Mouse (Mus musculus) 3T3-L1 (cell line): Measurements from ENCODE around the gene Gart.
"Not testable (repeated sequence)": the region's sequence is repeated elsewhere in the genome, so short reads cannot be mapped to it uniquely, and the experiment has no call there.

Source experiments
- DNase-seq: peaks from one replicate; pipeline ENCODE4 v3.0.0-alpha.2; 2015; ENCODE audit warnings: low read depth, low spot score

Gene Gart

DNA sequence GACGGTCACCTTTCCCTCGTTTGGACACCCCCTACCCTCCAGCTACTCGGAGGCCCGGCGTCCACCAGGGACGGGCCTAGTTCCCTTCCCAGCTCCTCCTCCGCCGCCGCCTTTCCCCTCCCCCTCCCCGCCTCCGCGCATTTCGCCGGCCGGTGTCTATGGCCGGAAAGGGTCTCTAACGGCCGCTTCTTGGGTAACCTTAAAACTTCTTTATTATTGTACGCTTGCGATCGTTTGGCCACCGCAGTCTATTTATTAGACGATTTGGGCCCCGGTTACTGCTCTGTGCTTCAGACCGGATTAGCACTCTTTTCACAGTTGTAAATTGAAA is 1.4 kb upstream of the Gart start:
- DNase-seq, result peak; percentile 77

DNA sequence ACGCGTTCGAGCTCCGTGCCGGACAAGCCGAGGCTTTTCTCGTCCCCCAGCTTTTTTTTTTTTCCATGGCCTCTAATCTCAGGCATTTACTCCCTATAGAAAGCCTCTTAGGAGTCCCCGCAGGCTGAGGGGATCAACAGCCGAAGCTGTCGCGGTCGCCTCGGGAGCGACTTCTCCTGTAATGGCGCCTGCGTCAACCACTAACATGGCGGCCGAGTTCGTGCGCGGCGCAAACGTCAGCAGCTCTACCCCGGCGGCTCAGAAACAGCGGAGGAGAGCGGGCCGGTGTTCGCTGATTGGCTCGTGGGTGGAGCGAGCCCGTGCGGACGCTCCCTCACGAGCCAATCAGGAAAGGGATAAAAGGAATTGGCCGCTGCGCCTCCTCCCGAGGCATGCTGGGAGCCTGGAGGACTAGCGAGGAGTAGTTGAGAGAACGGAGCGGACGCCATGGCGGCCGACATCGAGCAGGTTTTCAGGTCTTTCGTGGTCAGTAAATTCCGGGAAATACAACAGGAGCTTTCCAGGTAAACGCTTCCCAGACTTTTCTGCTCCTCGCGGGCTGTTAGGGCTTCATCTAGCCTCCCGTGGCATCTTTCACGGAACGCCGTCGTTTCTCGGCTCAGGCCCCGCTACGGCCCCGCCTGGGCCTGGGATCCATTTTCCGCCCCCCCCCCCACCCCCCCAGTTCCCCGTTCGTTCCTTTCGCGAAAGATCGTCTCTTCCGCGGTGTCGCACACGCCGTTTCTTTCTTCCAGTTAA is 888 bp upstream of the Gart start, which contains the start of gene Son:
TSS of gene Son (plus strand) at position 46 of the 759 bp plus-strand sequence.
- peak; percentile 98 for DNase-seq

DNA sequence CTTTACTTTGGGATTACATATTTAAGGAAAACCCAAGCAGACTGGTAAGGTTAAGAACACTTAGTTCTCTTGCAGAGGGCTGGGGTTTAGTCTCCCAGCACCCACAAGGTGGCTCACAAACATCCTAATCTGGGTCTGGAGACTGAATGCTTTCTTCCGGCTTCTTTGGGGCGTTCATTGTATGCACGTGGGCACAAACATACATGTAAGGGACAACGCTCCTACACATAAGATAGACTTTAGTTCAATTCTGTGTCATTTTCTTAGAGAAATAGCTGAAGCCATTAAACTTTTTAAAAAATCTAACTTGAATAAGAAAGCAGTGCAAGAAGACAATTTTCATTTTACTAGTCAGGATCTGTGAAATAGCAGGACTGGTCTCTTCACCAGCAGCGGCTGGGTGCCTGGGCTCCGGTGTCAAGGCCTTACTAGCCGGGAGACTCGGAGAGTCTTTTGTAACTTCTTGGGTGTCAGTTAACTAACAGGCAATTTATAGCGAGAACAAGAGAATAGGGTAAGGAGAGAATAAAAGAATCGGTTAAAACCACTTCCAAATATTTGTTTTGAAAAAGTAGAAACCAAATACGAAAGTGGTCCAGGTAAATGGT is 653 bp downstream of the Gart start:
- DNase-seq, result peak; percentile 79

DNA sequence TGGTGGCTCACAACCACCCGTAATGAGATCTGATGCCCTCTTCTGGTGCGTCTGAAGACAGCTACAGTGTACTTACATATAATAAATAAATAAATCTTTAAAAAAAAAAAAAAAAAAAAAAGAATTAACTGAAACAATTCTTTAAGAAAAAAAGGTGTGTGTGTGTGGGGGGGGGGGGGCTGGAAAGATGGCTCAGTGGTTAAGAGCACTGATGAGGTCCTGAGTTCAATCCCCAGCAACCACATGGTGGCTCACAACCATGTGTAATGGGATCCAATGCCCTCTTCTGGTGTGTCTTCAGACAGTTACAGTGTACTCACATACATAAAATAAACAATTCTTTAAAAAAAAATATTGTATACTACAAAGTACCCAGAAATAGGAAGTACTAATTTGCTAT is 1.3 kb downstream of the Gart start:
- not testable (repeated sequence) for DNase-seq

DNA sequence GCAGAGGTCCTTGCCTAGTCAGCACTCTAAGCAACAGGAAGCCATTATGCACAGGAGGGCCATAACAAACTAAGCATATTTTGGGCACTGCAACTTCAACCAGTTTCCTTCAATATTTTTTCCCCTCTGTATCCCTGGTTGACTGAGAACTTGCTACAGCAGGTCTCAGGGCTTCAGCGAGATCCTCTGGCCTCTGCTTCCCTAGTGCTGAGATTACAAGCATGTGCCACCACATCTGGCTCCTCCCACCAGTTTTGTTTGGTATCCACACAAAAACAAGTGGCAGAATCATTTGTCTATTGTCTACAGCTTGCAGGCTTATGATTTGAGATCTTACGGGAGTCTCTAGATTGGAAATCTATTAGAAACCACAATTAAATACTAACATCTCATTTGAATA is 1.9 kb downstream of the Gart start:
- DNase-seq, result peak; percentile 31

DNA sequence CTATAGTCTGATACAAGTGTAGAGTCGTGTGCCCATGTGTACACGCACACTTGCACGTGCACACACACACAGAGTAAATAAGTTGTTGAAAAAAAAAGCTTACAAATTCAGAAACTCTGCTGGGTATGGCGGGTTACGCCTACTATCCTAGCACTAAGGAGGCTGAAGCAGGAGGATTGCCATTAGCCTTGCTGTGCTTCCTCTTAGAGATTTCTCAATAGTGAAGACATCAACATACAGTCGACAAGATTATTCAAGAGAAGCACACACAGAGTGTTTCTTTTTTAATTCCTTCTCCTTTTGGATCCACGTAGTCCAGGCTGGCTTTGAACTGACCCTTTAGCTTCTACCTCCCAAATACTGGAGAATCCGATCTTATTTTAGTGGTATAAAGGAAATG is 6.6 kb downstream of the Gart start:
- DNase-seq, result no peak

DNA sequence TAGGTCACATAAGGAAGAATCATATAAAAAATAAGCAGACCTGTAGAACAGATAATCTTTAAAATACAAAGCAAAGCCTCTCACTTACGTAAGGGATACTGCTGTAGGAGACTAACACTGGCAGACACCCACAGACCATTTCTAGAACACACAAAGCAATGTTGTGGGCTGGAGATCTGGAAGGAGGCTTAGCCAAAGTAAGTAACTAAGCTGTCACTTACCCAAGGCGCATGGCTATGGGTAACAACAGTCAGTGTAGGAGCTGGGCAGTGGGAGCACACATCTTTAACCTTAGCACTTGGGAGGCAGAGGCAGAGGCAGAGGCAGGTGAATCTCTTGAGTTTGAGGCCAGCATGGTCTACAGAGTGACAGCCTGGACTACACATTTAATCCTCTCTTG is 7.1 kb downstream of the Gart start:
- DNase-seq, result no peak

DNA sequence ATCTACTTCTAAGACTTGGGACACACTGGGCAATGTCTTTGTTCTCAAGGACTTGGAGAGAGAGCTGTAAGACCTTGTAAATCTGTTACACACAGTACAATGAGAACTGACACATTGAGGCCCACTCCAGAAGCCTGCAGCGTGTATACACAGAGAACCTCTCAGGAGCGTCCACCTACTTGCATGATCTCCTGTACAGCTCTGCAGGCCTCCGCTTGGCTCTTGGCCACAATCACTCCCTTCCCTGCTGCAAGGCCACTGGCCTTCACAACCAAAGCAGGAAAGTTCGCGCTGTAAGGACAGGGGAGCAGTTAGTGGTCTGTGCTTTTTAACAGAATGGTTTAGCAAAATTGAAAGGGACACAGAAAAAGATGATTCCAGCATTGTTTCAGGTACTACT is 7.6 kb downstream of the Gart start:
- no peak for DNase-seq

DNA sequence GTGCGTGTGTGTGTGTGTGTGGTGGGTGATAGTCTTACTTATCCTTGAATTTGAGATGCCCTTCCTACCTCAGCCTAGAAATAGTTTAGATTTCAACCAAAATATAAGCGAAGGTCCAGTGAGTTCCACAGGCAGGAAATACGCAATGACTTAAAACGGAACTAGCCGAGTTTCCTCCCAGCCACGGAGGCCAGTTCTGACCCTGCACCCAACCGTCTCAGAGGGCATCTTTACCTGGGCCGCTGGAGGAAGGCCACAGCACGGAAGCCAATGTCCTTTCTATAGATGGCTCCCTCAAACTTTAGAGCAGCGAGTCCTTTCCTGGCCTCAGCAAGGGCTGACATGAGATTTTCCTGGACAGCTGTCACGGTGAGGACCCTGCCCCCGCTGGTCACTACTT is 13.1 kb downstream of the Gart start:
- no peak for DNase-seq

DNA sequence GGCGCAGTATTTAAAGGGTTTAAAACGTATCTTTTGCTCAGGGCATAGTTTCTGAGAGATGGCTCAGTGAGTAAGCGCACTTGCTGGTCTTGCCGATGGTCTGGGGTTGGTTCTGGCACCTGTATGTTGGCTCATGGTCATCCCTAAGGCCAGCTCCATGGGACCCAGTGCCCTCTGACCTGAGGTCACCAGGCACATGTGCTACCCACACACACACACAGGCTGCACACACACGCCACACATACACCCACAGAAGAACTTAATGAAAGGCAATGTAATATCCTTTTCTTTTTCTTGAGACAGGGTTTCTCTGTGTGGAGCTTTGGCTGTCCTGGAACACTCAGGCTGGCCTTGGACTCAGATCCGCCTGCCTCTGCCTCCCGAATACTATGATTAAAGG is 13.8 kb downstream of the Gart start:
- DNase-seq, result no peak

DNA sequence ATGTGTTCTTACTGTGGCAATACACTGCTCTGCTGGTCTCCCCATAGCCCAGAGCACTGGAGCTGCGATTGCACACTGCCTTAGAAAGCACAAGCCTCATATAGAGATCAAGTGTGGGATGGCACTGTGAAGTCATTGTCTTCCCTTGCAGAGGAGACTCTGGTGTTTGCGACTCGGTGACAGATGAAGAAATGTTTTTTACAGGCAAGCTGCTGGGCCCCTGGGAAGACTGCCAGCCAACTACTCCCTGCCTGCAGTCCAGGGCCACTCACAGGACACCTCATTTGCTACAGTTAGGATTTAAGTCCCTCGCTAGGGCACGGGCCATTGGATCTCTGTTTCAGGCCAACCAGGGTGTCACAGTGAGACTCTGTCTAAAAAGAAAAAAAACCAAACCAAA is 14.3 kb downstream of the Gart start:
- DNase-seq, result no peak

DNA sequence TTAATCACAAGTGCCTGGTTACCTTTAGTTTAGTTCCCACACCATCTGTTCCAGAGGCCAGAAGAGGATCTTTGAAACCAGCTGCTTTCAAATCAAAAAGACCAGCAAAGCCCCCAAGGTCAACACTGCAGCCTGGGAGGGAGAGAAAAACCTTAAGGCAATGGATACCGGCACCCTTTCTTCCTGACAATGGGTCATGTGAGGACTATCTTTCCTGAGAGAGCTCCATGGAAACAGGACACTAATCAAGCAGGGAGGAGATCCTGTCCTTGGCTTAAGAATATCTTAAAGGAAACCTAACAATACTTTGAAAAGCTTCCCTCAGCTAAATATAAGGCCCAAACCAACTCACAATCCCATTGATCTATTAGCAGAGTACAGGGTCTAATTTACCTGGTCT is 16.2 kb downstream of the Gart start:
- no peak for DNase-seq

DNA sequence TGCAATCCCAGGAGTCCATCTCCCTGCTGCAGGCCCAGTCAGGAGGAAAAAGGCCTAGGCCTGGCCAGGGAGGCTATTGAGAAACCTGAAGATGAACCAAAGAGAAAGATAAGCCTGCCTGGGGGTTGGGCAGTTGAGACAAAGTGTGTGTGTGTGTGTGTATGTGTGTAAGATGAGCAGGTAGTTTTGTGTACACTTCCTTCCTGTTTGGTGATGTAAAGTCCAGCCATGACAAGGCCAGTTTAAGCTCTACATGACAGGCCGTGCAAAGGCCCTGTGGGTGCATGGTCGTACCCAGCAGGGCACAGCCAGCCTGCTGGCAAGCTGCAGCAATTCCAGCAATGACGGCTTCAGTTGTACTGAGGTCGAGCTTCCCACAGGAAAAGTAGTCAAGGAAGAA is 17.0 kb downstream of the Gart start:
- no peak for DNase-seq

DNA sequence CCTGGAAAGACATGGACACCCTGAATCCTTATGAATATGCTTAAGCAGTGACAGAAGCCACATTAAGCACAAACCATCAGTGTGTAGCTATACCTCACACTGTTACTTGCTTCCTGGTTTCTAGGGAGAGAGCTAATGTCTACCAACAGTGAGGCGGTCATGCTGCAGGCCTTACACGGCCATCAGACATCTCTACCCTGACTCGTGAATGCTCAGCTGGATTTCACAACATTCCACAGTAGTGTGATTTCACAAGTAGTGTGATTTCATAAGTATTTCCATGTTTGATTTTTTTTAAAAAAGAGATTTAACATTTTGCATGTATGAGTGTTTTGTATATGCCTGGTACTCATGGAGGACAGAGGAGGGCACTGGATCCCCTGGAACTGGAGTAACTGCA is 18.1 kb downstream of the Gart start:
- no peak for DNase-seq

DNA sequence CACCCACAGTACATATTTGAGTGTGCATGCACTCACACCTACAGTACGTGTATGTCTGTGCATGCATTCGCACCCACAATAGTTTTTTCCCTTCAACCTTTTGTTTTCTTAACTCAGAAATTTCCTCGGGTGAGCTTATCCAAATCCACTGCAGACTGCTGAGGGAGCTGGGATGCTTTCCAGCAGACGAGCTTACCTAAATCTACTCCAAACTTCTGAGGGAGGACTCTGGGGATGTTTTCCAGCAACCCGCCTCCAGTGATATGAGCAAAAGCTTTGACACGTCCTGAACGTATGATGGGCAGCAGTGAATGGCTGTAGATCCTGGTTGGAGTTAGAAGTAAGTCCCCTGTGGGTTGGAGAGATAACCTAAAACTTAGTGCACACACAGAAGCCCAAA is 18.9 kb downstream of the Gart start:
- DNase-seq, result no peak

DNA sequence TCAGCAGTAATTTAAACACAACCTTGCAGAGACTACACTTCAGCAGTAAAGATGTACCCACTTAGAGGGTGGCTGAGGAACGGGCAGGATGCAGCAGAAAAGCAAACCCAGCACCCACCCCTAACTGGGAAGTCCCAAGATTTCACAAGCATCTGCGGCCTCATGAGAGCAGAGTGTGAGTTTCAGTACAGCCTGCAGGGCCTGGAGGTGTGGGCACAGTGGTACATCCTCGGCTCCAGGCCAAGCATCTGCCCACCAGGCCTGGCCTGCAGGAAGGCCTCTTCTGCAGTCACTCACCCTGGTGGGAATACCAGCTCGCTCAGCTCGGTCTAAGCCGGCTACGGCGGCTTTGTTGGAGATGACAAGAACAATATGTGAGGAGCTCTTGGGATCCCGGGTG is 23.7 kb downstream of the Gart start:
- DNase-seq, result no peak

DNA sequence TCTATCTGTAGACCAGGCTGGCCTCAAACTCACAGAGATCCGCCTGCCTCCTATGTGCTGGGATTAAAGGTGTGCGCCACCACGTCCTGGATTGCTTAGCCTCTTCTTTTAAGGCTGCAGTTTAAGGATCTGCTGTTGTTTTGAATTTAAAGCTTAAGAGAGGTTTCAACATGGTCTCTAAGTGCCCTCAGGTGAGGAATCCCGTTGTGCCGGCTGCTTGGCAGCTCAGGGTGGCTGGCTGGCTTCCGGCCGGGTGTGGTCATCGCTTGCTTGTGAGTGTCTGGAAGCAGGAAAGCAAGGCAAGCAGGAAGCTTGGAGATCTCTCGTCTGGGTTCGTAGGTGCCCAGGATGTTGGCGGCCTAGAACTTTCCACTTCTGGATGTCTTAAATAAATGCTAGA is 25.8 kb downstream of the Gart start:
- DNase-seq, result no peak

DNA sequence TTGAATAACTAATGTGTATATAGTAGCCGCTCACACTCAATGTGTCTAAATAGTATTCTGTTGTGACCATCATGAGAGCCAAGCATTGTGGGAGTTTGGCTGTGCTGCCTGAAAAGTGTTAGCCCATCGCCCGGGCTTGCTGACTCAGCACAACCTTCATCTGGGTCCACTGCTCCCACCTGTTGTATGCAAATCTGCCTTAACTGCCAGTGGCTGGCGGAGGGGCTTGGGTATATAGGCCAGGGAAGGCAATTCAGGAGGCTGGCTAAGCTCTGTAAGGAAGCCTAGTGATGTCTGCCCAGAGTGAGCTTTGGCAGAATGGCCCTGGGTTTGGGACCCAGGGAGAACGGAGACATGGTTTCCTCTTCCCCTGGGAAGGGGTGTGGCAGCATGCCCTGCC is 26.6 kb downstream of the Gart start:
- DNase-seq, result no peak

DNA sequence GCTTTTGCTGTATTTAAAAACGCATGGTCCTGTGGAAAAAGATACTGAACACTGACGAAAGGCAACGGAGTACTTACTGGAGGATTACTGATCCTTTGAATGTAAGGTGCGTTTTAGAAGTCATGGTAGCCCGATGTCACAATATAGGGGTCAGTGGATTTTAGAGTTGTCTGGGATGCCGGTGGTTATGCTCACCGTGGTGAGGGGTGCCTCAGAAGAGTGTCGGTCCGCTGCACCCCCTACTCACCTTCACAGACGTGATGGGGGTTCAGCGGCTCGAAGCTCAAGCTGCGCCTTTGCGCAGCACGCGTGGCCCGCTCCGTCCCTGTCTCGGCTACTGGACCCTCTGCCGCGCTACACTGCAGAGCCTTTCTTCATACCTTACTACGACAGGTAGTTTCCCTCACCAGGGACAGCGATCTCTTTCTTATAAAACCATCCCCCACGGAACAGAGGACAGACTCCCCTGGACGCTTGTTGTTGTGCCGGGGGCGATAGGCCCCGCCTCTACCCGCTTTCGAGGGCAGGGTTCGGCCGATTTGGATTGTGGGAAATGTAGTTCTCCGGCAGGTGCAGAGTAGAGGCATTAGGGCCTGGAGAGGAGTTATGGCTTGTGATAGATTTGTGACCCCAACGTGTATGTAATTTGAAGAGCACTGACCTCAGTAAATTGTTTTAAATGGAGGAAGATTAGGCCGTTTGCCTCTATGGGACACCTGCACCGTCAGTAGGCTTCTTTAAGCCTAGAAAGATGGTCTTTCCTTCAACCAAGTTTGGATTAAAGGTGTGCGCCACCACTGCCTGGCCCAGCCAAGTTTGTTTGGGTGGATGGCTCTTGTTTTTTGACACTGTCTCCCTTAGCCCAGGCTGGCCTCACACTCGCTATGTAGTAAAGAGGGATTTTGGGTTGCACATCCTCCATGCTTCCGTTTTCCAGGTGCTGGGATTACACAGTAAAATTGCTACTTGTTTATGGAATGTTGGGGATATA is 27.9 kb downstream of the Gart start, which contains the start of gene Dnajc28:
TSS of gene Dnajc28 (minus strand) at position 516 of the 991 bp plus-strand sequence.
- DNase-seq, result peak; percentile 78

DNA sequence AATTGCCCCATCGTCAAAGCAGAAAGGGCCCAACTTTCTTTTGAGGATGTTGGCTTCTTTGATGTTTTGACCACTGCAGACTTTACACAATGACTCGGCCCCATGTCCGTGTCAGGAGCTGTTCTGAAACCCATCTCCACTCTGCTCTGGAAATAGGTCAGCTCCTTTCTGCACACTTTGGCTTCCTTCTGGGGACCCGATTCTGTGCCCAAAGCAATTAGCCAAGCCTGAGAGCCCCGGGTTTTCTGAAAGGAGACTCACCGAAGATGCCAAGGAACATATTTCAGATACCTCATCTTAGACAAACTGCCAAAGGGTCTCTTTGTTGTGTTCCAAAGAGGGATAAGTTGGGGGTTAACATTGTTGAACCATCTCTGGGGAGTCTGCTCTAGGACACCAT is 32.2 kb downstream of the Gart start:
- no peak for DNase-seq

DNA sequence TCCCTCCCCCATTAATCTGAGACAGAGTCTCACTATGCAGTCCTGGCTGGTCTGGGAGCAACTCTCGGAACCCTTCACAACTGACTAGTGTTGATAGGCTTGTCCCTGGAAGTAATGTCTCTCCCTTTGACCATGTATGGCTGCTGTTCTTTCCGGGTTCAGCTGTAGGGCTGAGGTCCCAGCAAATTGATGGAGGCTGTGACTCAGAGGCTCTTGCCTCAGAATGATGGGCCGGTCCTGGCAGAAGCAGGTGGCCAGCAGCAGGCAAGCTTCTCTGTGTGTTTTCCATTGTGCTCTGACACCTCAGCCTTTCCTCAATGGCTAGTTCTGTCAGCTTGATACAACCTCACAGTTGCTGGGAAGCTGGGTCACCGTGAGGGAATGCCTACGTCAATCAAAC is 34.2 kb downstream of the Gart start:
- peak; percentile 65 for DNase-seq

DNA sequence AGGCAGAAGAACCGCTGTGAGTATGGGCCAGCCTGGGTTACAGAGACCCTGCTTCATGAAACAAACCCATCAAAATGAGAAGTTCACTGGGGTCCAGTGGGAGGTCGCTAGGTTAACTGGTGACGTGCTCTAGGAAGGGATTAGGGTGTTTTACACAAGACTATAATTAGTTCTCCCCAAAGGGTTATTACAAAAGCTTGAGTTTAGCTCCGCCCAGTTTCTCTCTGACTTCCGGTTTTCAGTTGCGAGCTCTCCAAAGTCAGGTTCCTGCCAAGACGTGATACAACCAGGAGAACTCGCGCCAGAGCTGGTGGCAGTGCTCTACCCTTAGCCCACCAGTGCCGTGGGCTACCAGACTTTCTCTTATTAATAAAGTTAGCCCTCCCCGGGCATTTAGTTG is 35.5 kb downstream of the Gart start:
- no peak for DNase-seq
